Mouse (Mus musculus) ovary, postnatal 14 days (tissue): Measurements from ENCODE around the gene Mrc2.

ENCODE experiments used
- DNase-seq: peaks from one replicate; pipeline ENCODE4 v3.0.0; 2022; ENCODE audit warnings: low spot score

The Mrc2 gene

DNA sequence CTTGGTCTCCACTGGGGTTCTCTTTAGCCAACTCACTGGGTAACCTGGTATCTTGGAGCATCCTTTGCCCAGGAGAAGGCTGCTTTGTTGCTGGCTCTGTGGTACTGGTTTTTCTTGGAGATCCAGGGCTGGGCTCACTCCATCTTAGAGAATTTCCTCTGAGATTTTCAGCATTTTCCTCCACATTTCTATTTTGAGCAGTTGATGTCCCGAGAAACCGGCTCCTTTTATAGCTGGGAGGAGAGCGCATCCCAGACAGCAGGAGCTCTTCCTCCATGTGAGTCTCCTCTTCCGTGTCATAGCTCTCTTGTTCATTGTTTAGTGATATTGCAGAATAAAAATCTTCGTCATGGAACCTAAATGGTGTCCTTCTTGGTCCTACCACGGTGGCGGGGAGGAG is 97.8 kb downstream of the Mrc2 start:
- no peak for DNase-seq
